Mouse (Mus musculus): ENCODE measurements at regions not wholly inside any gene's neighbourhood (a gene's known extent, or its start where the extent isn't known, plus 50 kb on each side); places are given as distances from the start of the nearest gene placed in this dataset.

DNA sequence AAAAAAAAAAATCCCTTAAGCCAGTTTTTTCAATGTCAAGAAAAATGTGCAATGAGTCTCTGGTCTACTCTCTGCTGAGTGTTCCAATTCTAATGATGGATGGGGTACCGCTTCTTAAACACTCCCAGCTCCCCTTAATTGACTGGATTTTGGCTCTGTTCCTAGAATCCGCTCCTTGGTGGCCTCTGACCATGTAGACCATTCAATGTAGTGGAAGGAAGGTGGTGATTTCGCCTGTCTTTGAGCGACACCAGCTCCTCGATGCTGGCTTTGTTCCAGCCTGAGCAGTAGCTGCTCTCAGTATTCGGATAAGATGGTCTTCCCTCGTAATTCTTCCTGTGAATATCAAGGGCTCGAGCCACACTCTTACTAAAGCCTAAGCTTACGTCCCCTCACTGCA, 252.4 kb upstream of the Prox1 start:
- DNase-seq (ENCODE audit: low spot score) (no peak), ATAC-seq (ENCODE audit: low FRiP score) (no peak)
- Histone ChIP-seq H3K36me3 (ENCODE audit: control insufficient read depth, insufficient read depth, low read length) (no peaks in the 10 kb centered on the region), H3K4me2 (replicated peaks; ENCODE audit: low read depth, low read length) (no peak overlapping the region), H3K4me1 (replicated peaks; ENCODE audit: control insufficient read depth, insufficient read depth, low read length) (no peaks in the 10 kb centered on the region), H3K27ac (ENCODE audit: low read depth, low read length) (no peak overlapping the region), H3K4me3 (ENCODE audit: low read depth, low read length) (no peak overlapping the region), H3K9me3 (ENCODE audit: control insufficient read depth, low read length) (no peaks in the 10 kb centered on the region), H3K9ac (ENCODE audit: low read depth, low read length) (no peak overlapping the region), H3K27me3 (ENCODE audit: control insufficient read depth, insufficient read depth, low read length) (no peaks in the 10 kb centered on the region)
- WGBS, result 81% methylated on average over 9 of the region's 9 CpGs

GRCm38 (mm10) chr1:190419709-190420108, 249.2 kb upstream of the Prox1 start:
- Histone ChIP-seq H3K27me3 (ENCODE audit: control insufficient read depth, insufficient read depth, low read length) (no peaks in the 10 kb centered on the region), H3K9ac (ENCODE audit: low read depth, low read length) (no peak overlapping the region), H3K4me2 (replicated peaks; ENCODE audit: low read depth, low read length) (no peak overlapping the region), H3K4me1 (replicated peaks; ENCODE audit: control insufficient read depth, insufficient read depth, low read length) (no peaks in the 10 kb centered on the region), H3K27ac (ENCODE audit: low read depth, low read length) (no peak overlapping the region), H3K36me3 (ENCODE audit: control insufficient read depth, insufficient read depth, low read length) (no peaks in the 10 kb centered on the region), H3K4me3 (ENCODE audit: low read depth, low read length) (no peak overlapping the region), H3K9me3 (ENCODE audit: control insufficient read depth, low read length) (no peaks in the 10 kb centered on the region)
- no peak for DNase-seq (ENCODE audit: low spot score)
- 92% methylated on average over 13 of the region's 13 CpGs for WGBS
- ATAC-seq (ENCODE audit: low FRiP score), result no peak

DNA sequence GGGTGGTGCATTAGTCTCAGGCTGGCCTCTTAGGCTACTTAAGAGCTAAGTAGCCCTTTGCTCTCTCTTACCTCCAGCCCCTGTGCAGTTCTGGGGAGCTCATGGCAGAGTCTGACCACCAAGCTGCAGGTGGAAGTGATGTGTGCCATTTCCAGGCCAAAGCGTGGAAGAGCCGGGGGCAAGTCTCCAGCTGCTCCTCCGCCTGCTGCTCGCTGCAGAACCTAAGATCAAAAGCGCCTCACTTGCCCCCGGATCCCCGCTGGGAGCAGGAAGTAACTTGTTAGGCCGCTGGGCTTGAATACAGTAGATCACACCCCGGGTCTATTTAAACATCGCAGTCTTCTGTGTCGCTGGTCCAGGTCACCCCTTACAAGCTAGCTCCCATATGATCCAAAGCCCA, 246.8 kb upstream of the Prox1 start:
- DNase-seq (ENCODE audit: low spot score), result peak; percentile 10
- WGBS, result 23% methylated on average over 11 of the region's 11 CpGs

GRCm38 (mm10) chr1:190411756-190412155, 241.2 kb upstream of the Prox1 start:
- Histone ChIP-seq H3K4me1 (replicated peaks; ENCODE audit: control insufficient read depth, insufficient read depth, low read length) (no peaks in the 10 kb centered on the region), H3K27ac (ENCODE audit: low read depth, low read length) (no peak overlapping the region), H3K9ac (ENCODE audit: low read depth, low read length) (no peak overlapping the region), H3K4me2 (replicated peaks; ENCODE audit: low read depth, low read length) (no peak overlapping the region), H3K9me3 (ENCODE audit: control insufficient read depth, low read length) (no peaks in the 10 kb centered on the region), H3K4me3 (ENCODE audit: low read depth, low read length) (no peak overlapping the region), H3K36me3 (ENCODE audit: control insufficient read depth, insufficient read depth, low read length) (no peaks in the 10 kb centered on the region), H3K27me3 (ENCODE audit: control insufficient read depth, insufficient read depth, low read length) (no peaks in the 10 kb centered on the region)
- 89% methylated on average over 5 of the region's 5 CpGs for WGBS
- DNase-seq (ENCODE audit: low spot score), result no peak
- no peak for ATAC-seq (ENCODE audit: low FRiP score)

More for the DNA sequence above, 246.8 kb upstream of the Prox1 start:
- H3K27me3 ChIP-seq (ENCODE audit: control insufficient read depth, insufficient read depth, low read length), result no peaks in the 10 kb centered on the region
- no peak overlapping the region for H3K27ac ChIP-seq (ENCODE audit: low read depth, low read length)
- no peaks in the 10 kb centered on the region for H3K36me3 ChIP-seq (ENCODE audit: control insufficient read depth, insufficient read depth, low read length)
- no peak overlapping the region for H3K4me2 ChIP-seq (replicated peaks; ENCODE audit: low read depth, low read length)
- no peak overlapping the region for H3K9ac ChIP-seq (ENCODE audit: low read depth, low read length)
- no peaks in the 10 kb centered on the region for H3K4me1 ChIP-seq (replicated peaks; ENCODE audit: control insufficient read depth, insufficient read depth, low read length)
- H3K9me3 ChIP-seq (ENCODE audit: control insufficient read depth, low read length), result no peaks in the 10 kb centered on the region
- H3K4me3 ChIP-seq (ENCODE audit: low read depth, low read length), result no peak overlapping the region
- ATAC-seq (ENCODE audit: low FRiP score), result no peak

GRCm38 (mm10) chr1:190403335-190403734, 232.8 kb upstream of the Prox1 start:
- Histone ChIP-seq H3K9me3 (ENCODE audit: control insufficient read depth, low read length) (no peaks in the 10 kb centered on the region), H3K27ac (ENCODE audit: low read depth, low read length) (no peak overlapping the region)
- ATAC-seq (ENCODE audit: low FRiP score), result no peak

GRCm38 (mm10) chr1:190398308-190398707, 227.8 kb upstream of the Prox1 start:
- Histone ChIP-seq H3K27ac (ENCODE audit: low read depth, low read length) (no peak overlapping the region), H3K4me1 (replicated peaks; ENCODE audit: control insufficient read depth, insufficient read depth, low read length) (no peaks in the 10 kb centered on the region), H3K27me3 (ENCODE audit: control insufficient read depth, insufficient read depth, low read length) (no peaks in the 10 kb centered on the region), H3K4me3 (ENCODE audit: low read depth, low read length) (no peak overlapping the region), H3K9ac (ENCODE audit: low read depth, low read length) (no peak overlapping the region), H3K9me3 (ENCODE audit: control insufficient read depth, low read length) (no peaks in the 10 kb centered on the region), H3K4me2 (replicated peaks; ENCODE audit: low read depth, low read length) (no peak overlapping the region), H3K36me3 (ENCODE audit: control insufficient read depth, insufficient read depth, low read length) (no peaks in the 10 kb centered on the region)
- WGBS, result 58% methylated on average over 6 of the region's 6 CpGs
- DNase-seq (ENCODE audit: low spot score) (no peak), ATAC-seq (ENCODE audit: low FRiP score) (no peak)

More at GRCm38 (mm10) chr1:190403335-190403734, 232.8 kb upstream of the Prox1 start:
- Histone ChIP-seq H3K4me1 (replicated peaks; ENCODE audit: control insufficient read depth, insufficient read depth, low read length) (no peaks in the 10 kb centered on the region), H3K9ac (ENCODE audit: low read depth, low read length) (no peak overlapping the region), H3K27me3 (ENCODE audit: control insufficient read depth, insufficient read depth, low read length) (no peaks in the 10 kb centered on the region), H3K4me3 (ENCODE audit: low read depth, low read length) (no peak overlapping the region), H3K4me2 (replicated peaks; ENCODE audit: low read depth, low read length) (no peak overlapping the region), H3K36me3 (ENCODE audit: control insufficient read depth, insufficient read depth, low read length) (no peaks in the 10 kb centered on the region)
- 73% methylated on average over 12 of the region's 12 CpGs for WGBS
- no peak for DNase-seq (ENCODE audit: low spot score)

DNA sequence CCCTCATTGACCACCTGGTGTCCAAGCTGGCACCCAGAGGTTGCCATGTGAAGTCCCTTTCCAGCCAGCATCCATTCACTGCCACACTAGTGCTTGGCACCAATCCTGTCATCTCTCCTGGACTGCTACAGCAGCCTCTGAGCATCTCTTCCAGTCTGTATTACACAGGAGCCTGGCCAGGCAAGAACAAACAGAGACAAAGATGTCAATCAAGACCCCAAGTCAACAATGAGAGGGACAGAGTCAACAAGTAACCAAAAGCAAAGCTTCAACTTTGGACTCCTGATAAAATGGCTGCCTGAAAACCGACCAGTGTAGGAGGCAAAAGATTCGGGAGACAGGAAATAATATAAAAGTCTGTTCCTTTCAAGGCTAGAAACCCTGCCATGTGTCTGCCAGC, 227.3 kb upstream of the Prox1 start:
- Histone ChIP-seq H3K9me3 (ENCODE audit: control insufficient read depth, low read length) (no peaks in the 10 kb centered on the region), H3K4me3 (ENCODE audit: low read depth, low read length) (no peak overlapping the region), H3K4me2 (replicated peaks; ENCODE audit: low read depth, low read length) (no peak overlapping the region), H3K27ac (ENCODE audit: low read depth, low read length) (no peak overlapping the region), H3K36me3 (ENCODE audit: control insufficient read depth, insufficient read depth, low read length) (no peaks in the 10 kb centered on the region), H3K27me3 (ENCODE audit: control insufficient read depth, insufficient read depth, low read length) (no peaks in the 10 kb centered on the region), H3K4me1 (replicated peaks; ENCODE audit: control insufficient read depth, insufficient read depth, low read length) (no peaks in the 10 kb centered on the region), H3K9ac (ENCODE audit: low read depth, low read length) (no peak overlapping the region)
- ATAC-seq (ENCODE audit: low FRiP score) (no peak), DNase-seq (ENCODE audit: low spot score) (no peak)
- 62% methylated on average over 2 of the region's 2 CpGs for WGBS

- Histone ChIP-seq H3K4me2 (replicated peaks; ENCODE audit: low read depth, low read length) (no peak overlapping the region), H3K36me3 (ENCODE audit: control insufficient read depth, insufficient read depth, low read length) (no peaks in the 10 kb centered on the region), H3K9me3 (ENCODE audit: control insufficient read depth, low read length) (no peaks in the 10 kb centered on the region), H3K27ac (ENCODE audit: low read depth, low read length) (no peak overlapping the region), H3K4me1 (replicated peaks; ENCODE audit: control insufficient read depth, insufficient read depth, low read length) (no peaks in the 10 kb centered on the region), H3K9ac (ENCODE audit: low read depth, low read length) (no peak overlapping the region), H3K4me3 (ENCODE audit: low read depth, low read length) (no peak overlapping the region), H3K27me3 (ENCODE audit: control insufficient read depth, insufficient read depth, low read length) (no peaks in the 10 kb centered on the region)
- 88% methylated on average over 6 of the region's 6 CpGs for WGBS
- ATAC-seq (ENCODE audit: low FRiP score) (no peak), DNase-seq (ENCODE audit: low spot score) (no peak)
These were observed 222.5 kb upstream of the Prox1 start for GRCm38 (mm10) chr1:190393061-190393460.

DNA sequence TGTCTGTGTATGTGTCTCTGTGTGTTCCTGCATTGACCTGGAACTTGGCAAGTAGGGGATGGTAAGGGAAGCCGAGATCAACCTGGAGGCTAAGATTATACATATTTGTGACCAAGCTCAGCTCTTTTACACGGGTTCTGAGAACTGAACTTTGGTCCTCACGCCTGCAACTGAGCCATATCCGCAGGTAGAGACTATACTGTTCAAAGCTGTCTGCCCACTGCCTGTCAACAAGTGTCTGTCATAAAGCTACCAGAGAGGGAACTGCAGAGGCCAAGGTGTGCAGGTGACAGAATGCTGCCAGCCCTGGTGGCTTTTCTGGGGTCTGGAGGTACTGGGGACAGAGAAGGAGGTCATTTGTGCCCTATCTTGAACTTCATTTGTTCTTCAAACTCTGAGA, 218.3 kb upstream of the Prox1 start:
- no peaks in the 10 kb centered on the region for H3K4me1 ChIP-seq (replicated peaks; ENCODE audit: control insufficient read depth, insufficient read depth, low read length)
- ATAC-seq (ENCODE audit: low FRiP score), result no peak
- 87% methylated on average over 4 of the region's 4 CpGs for WGBS
- H3K36me3 ChIP-seq (ENCODE audit: control insufficient read depth, insufficient read depth, low read length), result no peaks in the 10 kb centered on the region
- no peaks in the 10 kb centered on the region for H3K9me3 ChIP-seq (ENCODE audit: control insufficient read depth, low read length)
- no peak for DNase-seq (ENCODE audit: low spot score)
- H3K4me3 ChIP-seq (ENCODE audit: low read depth, low read length), result no peak overlapping the region
- no peak overlapping the region for H3K4me2 ChIP-seq (replicated peaks; ENCODE audit: low read depth, low read length)
- no peaks in the 10 kb centered on the region for H3K27me3 ChIP-seq (ENCODE audit: control insufficient read depth, insufficient read depth, low read length)
- no peak overlapping the region for H3K9ac ChIP-seq (ENCODE audit: low read depth, low read length)
- no peak overlapping the region for H3K27ac ChIP-seq (ENCODE audit: low read depth, low read length)

Measured in hindbrain, embryonic 11.5 days (tissue).